Mouse (Mus musculus) stomach, embryonic 16.5 days (tissue): Measurements from ENCODE around the gene Psma4. TPM values are rescaled to one million over a fixed set of nuclear protein-coding genes. Genes with fewer than 3 reads are reported as not detected.

Experiments
- ATAC-seq: fragments of 200-750 bp; cut with Nextera tagmentation; 2 replicates; pipeline ENCODE4 v1.8.0; 2017; ENCODE audit warnings: moderate number of reproducible peaks, moderate TSS enrichment; ENCODE audit not compliant: insufficient read depth, low FRiP score
- H3K27ac ChIP-seq: fragments of 300-500 bp; sonication (generic); 2 replicates; pipeline ENCODE4 v1.5.1; 2014; ENCODE audit warnings: low read length
- H3K27me3 ChIP-seq: fragments of 300-500 bp; sonication (generic); 2 replicates; pipeline ENCODE4 v1.6.1; 2014; ENCODE audit warnings: low read length, control low read depth, mixed read lengths; ENCODE audit not compliant: control insufficient read depth, insufficient read depth
- H3K36me3 ChIP-seq: fragments of 300-500 bp; sonication (generic); 2 replicates; pipeline ENCODE4 v1.6.1; 2014; ENCODE audit warnings: low read length; ENCODE audit not compliant: control insufficient read depth, insufficient read depth
- H3K4me1 ChIP-seq: fragments of 300-500 bp; sonication (generic); 2 replicates; pipeline ENCODE4 v1.6.1; 2014; ENCODE audit warnings: low read length, control low read depth, mixed read lengths; ENCODE audit not compliant: control insufficient read depth, insufficient read depth
- H3K4me2 ChIP-seq: fragments of 300-500 bp; sonication (generic); 2 replicates; pipeline ENCODE4 v1.6.1; 2014; ENCODE audit warnings: low read depth, low read length, mixed read lengths
- H3K4me3 ChIP-seq: fragments of 300-500 bp; sonication (generic); replicated peaks from 2 replicates; pipeline ENCODE4 v1.5.1; 2014; ENCODE audit warnings: mild to moderate bottlenecking, low read length
- H3K9ac ChIP-seq: fragments of 300-500 bp; sonication (generic); 2 replicates; pipeline ENCODE4 v1.6.1; 2014; ENCODE audit warnings: low read length
- H3K9me3 ChIP-seq: fragments of 300-500 bp; sonication (generic); replicated peaks from 2 replicates; pipeline ENCODE4 v1.6.1; 2016; ENCODE audit warnings: low read length, control low read depth; ENCODE audit not compliant: control insufficient read depth
- WGBS: fragments of 180-500 bp; shearing (Covaris S2); extraction: QIAGEN DNeasy Blood & Tissue Kit; methylation state at CpG from one replicate; pipeline ENCODE4 v1.1.7; 2014; 5-methylcytosine and 5-hydroxymethylcytosine counted together
- polyA plus RNA-seq: library from polyadenylated mRNA; unstranded; fragments of >200 nt; fragmentation: Nextera tagmentation; extraction: Ambion mirVana; gene quantifications from 2 replicates; pipeline ENCODE4 v1.2.1, GENCODE M21; 2015

The Psma4 gene
- polyA plus RNA-seq: 257 and 260 TPM in 2 replicates

- Histone ChIP-seq H3K36me3 (peaks cover 10% of the 10 kb centered on the region), H3K27ac (peak within 1 kb of the TSS; percentile 96), H3K4me3 (peak within 1 kb of the TSS; percentile 84), H3K9ac (peak within 1 kb of the TSS; percentile 94), H3K27me3 (no peaks in the 10 kb centered on the region), H3K9me3 (no peaks in the 10 kb centered on the region), H3K4me1 (peaks cover 8% of the 10 kb centered on the region; the same call in 1 of the 2 replicates), H3K4me2 (peak within 1 kb of the TSS; percentile 72)
- WGBS: under 1% methylated on average over 65 of the region's 65 CpGs
- peak; percentile 100 for ATAC-seq
These were observed at the start of gene Psma4, which contains the start of gene AY074887 for GRCm38 (mm10) chr9:54950575-54951321. Psma4 (plus strand) TSS chr9:54950790. AY074887 (minus strand) TSS chr9:54950998.

- H3K9ac ChIP-seq: no peak overlapping the region
- no peak overlapping the region for H3K27ac ChIP-seq
- no peak overlapping the region for H3K4me2 ChIP-seq
- peaks cover 4% of the 10 kb centered on the region for H3K36me3 ChIP-seq
- ATAC-seq: no peak
- WGBS: 59% methylated on average over 5 of the region's 5 CpGs
- H3K4me3 ChIP-seq: no peak overlapping the region
- H3K4me1 ChIP-seq: no peaks in the 10 kb centered on the region
- no peaks in the 10 kb centered on the region for H3K27me3 ChIP-seq
- no peaks in the 10 kb centered on the region for H3K9me3 ChIP-seq
These were observed 41.1 kb upstream of the Psma4 start for GRCm38 (mm10) chr9:54909446-54909845.

GRCm38 (mm10) chr9:54915576-54915975, 35.0 kb upstream of the Psma4 start:
- Histone ChIP-seq H3K4me3 (no peak overlapping the region), H3K4me2 (no peak overlapping the region), H3K4me1 (peaks cover 6% of the 10 kb centered on the region; the same call in 1 of the 2 replicates), H3K27ac (no peak overlapping the region), H3K27me3 (no peaks in the 10 kb centered on the region), H3K9me3 (0 out of 2 replicates have a peak, but pooled peaks cover 6% of the 10 kb centered on the region), H3K36me3 (peaks cover 4% of the 10 kb centered on the region; the same call in 1 of the 2 replicates), H3K9ac (no peak overlapping the region)
- 58% methylated on average over 7 of the region's 7 CpGs for WGBS
- no peak for ATAC-seq

GRCm38 (mm10) chr9:54916401-54916800, 34.2 kb upstream of the Psma4 start:
- Histone ChIP-seq H3K27me3 (no peaks in the 10 kb centered on the region), H3K4me3 (peak overlapping the region; percentile 59), H3K27ac (no peak overlapping the region), H3K4me2 (peak overlapping the region; percentile 75), H3K9me3 (0 out of 2 replicates have a peak, but pooled peaks cover 6% of the 10 kb centered on the region), H3K9ac (no peak overlapping the region), H3K36me3 (peaks cover 4% of the 10 kb centered on the region; the same call in 1 of the 2 replicates), H3K4me1 (peaks cover 6% of the 10 kb centered on the region; the same call in 1 of the 2 replicates)
- WGBS: 67% methylated on average over 8 of the region's 8 CpGs
- ATAC-seq: no peak

- peak within 1 kb of the TSS; percentile 75 for H3K4me2 ChIP-seq
- peaks cover 6% of the 10 kb centered on the region; the same call in 1 of the 2 replicates for H3K4me1 ChIP-seq
- H3K36me3 ChIP-seq: 0 out of 2 replicates have a peak, but pooled peaks cover 3% of the 10 kb centered on the region
- peak within 1 kb of the TSS; percentile 5 for H3K27ac ChIP-seq
- H3K9me3 ChIP-seq: 0 out of 2 replicates have a peak, but pooled peaks cover 6% of the 10 kb centered on the region
- no peaks in the 10 kb centered on the region for H3K27me3 ChIP-seq
- under 1% methylated on average over 34 of the region's 34 CpGs for WGBS
- peak within 1 kb of the TSS; percentile 59 for H3K4me3 ChIP-seq
- peak within 1 kb of the TSS; percentile 77 for H3K9ac ChIP-seq
- ATAC-seq: peak; percentile 98
These were observed 33.4 kb upstream of the Psma4 start, which contains the start of gene Hykk for GRCm38 (mm10) chr9:54917010-54917677. Hykk (plus strand) TSS chr9:54917283.

GRCm38 (mm10) chr9:54918191-54918590, 32.4 kb upstream of the Psma4 start:
- peaks cover 8% of the 10 kb centered on the region; the same call in 1 of the 2 replicates for H3K36me3 ChIP-seq
- H3K4me1 ChIP-seq: peaks cover 6% of the 10 kb centered on the region; the same call in 1 of the 2 replicates
- no peak overlapping the region for H3K9ac ChIP-seq
- 68% methylated on average over 2 of the region's 2 CpGs for WGBS
- no peaks in the 10 kb centered on the region for H3K27me3 ChIP-seq
- no peak overlapping the region for H3K27ac ChIP-seq
- no peak for ATAC-seq
- 0 out of 2 replicates have a peak, but pooled peaks cover 6% of the 10 kb centered on the region for H3K9me3 ChIP-seq
- H3K4me3 ChIP-seq: no peak overlapping the region; the same call in 1 of the 2 replicates
- H3K4me2 ChIP-seq: peak overlapping the region; percentile 75

- Histone ChIP-seq H3K27me3 (no peaks in the 10 kb centered on the region), H3K9ac (no peak overlapping the region), H3K9me3 (0 out of 2 replicates have a peak, but pooled peaks cover 6% of the 10 kb centered on the region), H3K4me3 (no peak overlapping the region), H3K36me3 (peaks cover 8% of the 10 kb centered on the region; the same call in 1 of the 2 replicates), H3K4me2 (no peak overlapping the region), H3K4me1 (peaks cover 6% of the 10 kb centered on the region; the same call in 1 of the 2 replicates), H3K27ac (no peak overlapping the region)
- ATAC-seq: no peak
- 59% methylated on average over 5 of the region's 5 CpGs for WGBS
These were observed 31.8 kb upstream of the Psma4 start for GRCm38 (mm10) chr9:54918781-54919180.

GRCm38 (mm10) chr9:54919946-54920345, 30.6 kb upstream of the Psma4 start:
- Histone ChIP-seq H3K4me2 (no peak overlapping the region), H3K4me1 (peaks cover 6% of the 10 kb centered on the region; the same call in 1 of the 2 replicates), H3K36me3 (peaks cover 8% of the 10 kb centered on the region; the same call in 1 of the 2 replicates), H3K9ac (no peak overlapping the region), H3K9me3 (0 out of 2 replicates have a peak, but pooled peaks cover 6% of the 10 kb centered on the region), H3K27ac (no peak overlapping the region), H3K27me3 (no peaks in the 10 kb centered on the region), H3K4me3 (no peak overlapping the region)
- WGBS: 62% methylated on average over 4 of the region's 4 CpGs
- no peak for ATAC-seq
